Comparison of ENCODE assay signal across 12 mouse cellular contexts in genomic region chr17:25472044-25472443, GRCm38 (mm10). TPM values are rescaled to one million over a fixed set of nuclear protein-coding genes. Genes with fewer than 3 reads are reported as not detected.
DNase-seq lines count a peak whose midpoint lies in the region; ATAC-seq and TF ChIP-seq lines count a peak whose summit lies in the region.
"Had no signal": no experiment of that assay in that cellular context is flagged by ENCODE, and none has a peak within 500 bp of the region (broad histone marks: within the 10 kb centered on the region; RNA-seq: fewer than 3 reads in every experiment).

No protein-coding gene starts in this region.

- peak overlapping the region; percentile 32 for H3K4me2 ChIP-seq in liver, embryonic 12.5 days

- no peaks in the 10 kb centered on the region for H3K27me3 ChIP-seq in ES-Bruce4 (ENCODE audit: control insufficient read depth, insufficient read depth, low read length, poor library complexity, severe bottlenecking)
- H3K27me3 ChIP-seq in liver, embryonic 12.5 days (replicated peaks), result peaks cover 68% of the 10 kb centered on the region
- H3K27me3 ChIP-seq in thymus, adult 2 months (ENCODE audit: control insufficient read depth, insufficient read depth, low read length), result no peaks in the 10 kb centered on the region; the same call in 1 of the 2 replicates

- no peak for DNase-seq in layer of hippocampus, adult 2 months (ENCODE audit: low spot score in 2 of 2)
- no peak for DNase-seq in layer of hippocampus, adult 8-10 months (ENCODE audit: low spot score in 2 of 2)
- DNase-seq in ES-E14 (ENCODE audit: low read depth, low spot score), result no peak
- DNase-seq in thymus, adult 2 months, result no peak
- DNase-seq in frontal cortex, postnatal 25 days (ENCODE audit: low spot score in 2 of 2), result no peak
- DNase-seq: adrenal gland, postnatal 25 days; thymus, postnatal 14 days had no signal

- no peaks in the 10 kb centered on the region for H3K4me1 ChIP-seq in ES-Bruce4 (ENCODE audit: control insufficient read depth, insufficient read depth, low read length)
- H3K4me1 ChIP-seq in ES-E14 (ENCODE audit: control insufficient read depth in 2 of 2, insufficient read depth in 2 of 2, low read length in 2 of 2, poor library complexity in 1 of 2), result peaks cover 0 to 2% of the 10 kb centered on the region in 2 experiments; a peak in 1 of 4 replicates
- peaks cover 11% of the 10 kb centered on the region; the same call in 1 of the 2 replicates for H3K4me1 ChIP-seq in liver, embryonic 12.5 days
- peaks cover 8% of the 10 kb centered on the region for H3K4me1 ChIP-seq in thymus, adult 2 months (replicated peaks; ENCODE audit: control insufficient read depth, insufficient read depth, low read length)

- H3K36me3 ChIP-seq in ES-Bruce4 (ENCODE audit: control insufficient read depth, insufficient read depth, low read length, poor library complexity, severe bottlenecking), result no peaks in the 10 kb centered on the region
- H3K36me3 ChIP-seq in ES-E14 (ENCODE audit: control insufficient read depth, insufficient read depth, low read length, poor library complexity, severe bottlenecking), result no peaks in the 10 kb centered on the region
- H3K36me3 ChIP-seq in liver, embryonic 12.5 days, result no peaks in the 10 kb centered on the region
- no peaks in the 10 kb centered on the region for H3K36me3 ChIP-seq in thymus, adult 2 months (ENCODE audit: control insufficient read depth, insufficient read depth, low read length)

- no peak for ATAC-seq in liver, embryonic 12.5 days

- H3K9me3 ChIP-seq in ES-Bruce4 (replicated peaks; ENCODE audit: control insufficient read depth, insufficient read depth, low read length, poor library complexity, severe bottlenecking) (no peaks in the 10 kb centered on the region), ES-E14 (ENCODE audit: control insufficient read depth, insufficient read depth, low read depth, low read length) (no peaks in the 10 kb centered on the region)
- H3K9me3 ChIP-seq in liver, embryonic 12.5 days (replicated peaks), result no peaks in the 10 kb centered on the region

- H3K9ac ChIP-seq in ES-Bruce4 (ENCODE audit: low read depth, poor library complexity, severe bottlenecking) (no peak overlapping the region), ES-E14 (ENCODE audit: insufficient read depth, low read depth, low read length, poor library complexity, severe bottlenecking) (no peak overlapping the region)
- H3K9ac ChIP-seq in liver, embryonic 12.5 days, result no peak overlapping the region

- WGBS in liver, embryonic 12.5 days (ENCODE audit: insufficient replicate concordance), result 33% methylated on average over 14 of the region's 14 CpGs
- 61% methylated on average over 14 of the region's 14 CpGs for WGBS in thymus, adult 2 months

- in situ Hi-C loops in ES-E14 (cut with MboI; ENCODE audit: low sequenced_read_pairs in 2 of 2, unreplicated experiment in 2 of 2), result loop anchor here (5.0 to 10.0 kb wide), 2 partner anchors 70 to 223 kb away; no protein-coding TSS in a partner anchor

- TF ChIP-seq POLR2A in ES-Bruce4 (IDR thresholded peaks at IDR 0.05; ENCODE audit: insufficient read depth, low read length), result no peak
- no peak for TF ChIP-seq POLR2A in thymus, adult 2 months (IDR thresholded peaks at IDR 0.05; ENCODE audit: control insufficient read depth, extremely low read depth, insufficient read depth, low read length, poor library complexity)

- H3K27ac ChIP-seq in layer of hippocampus, adult 2 months, result peak overlapping the region; percentile 32; the same call in 1 of the 2 replicates
- H3K27ac ChIP-seq in ES-Bruce4 (ENCODE audit: insufficient read depth, low read length) (no peak overlapping the region), ES-E14 (ENCODE audit: insufficient read depth, low read depth, low read length, poor library complexity, severe bottlenecking) (no peak overlapping the region)
- no peak overlapping the region for H3K27ac ChIP-seq in liver, embryonic 12.5 days
- H3K27ac ChIP-seq in thymus, adult 2 months (ENCODE audit: control insufficient read depth, insufficient read depth, low read length), result no peak overlapping the region

- TF ChIP-seq EP300 in ES-Bruce4 (IDR thresholded peaks at IDR 0.05; ENCODE audit: insufficient read depth, low read depth, low read length), result no peak

- TF ChIP-seq CTCF in layer of hippocampus, adult 2 months (conservative IDR thresholded peaks at IDR 0.05), result no peak
- TF ChIP-seq CTCF in ES-Bruce4 (IDR thresholded peaks at IDR 0.05; ENCODE audit: low read depth, low read length), result no peak
- no peak for TF ChIP-seq CTCF in thymus, adult 2 months (IDR thresholded peaks at IDR 0.05; ENCODE audit: borderline replicate concordance, control insufficient read depth, extremely low read depth, insufficient read depth, low read length, poor library complexity)

- H3K4me3 ChIP-seq in layer of hippocampus, adult 2 months, result no peak overlapping the region; the same call in 1 of the 2 replicates
- H3K4me3 ChIP-seq in ES-Bruce4 (ENCODE audit: low read depth, low read length), result peak overlapping the region; percentile 36
- peak overlapping the region; percentile 28 to 51; a peak in 3 of 4 replicates for H3K4me3 ChIP-seq in ES-E14 (ENCODE audit: insufficient read depth in 1 of 2, low read depth in 1 of 2, low read length in 2 of 2, poor library complexity in 1 of 2, severe bottlenecking in 1 of 2)
- H3K4me3 ChIP-seq in liver, embryonic 12.5 days, result no peak overlapping the region
- no peak overlapping the region for H3K4me3 ChIP-seq in thymus, adult 2 months (ENCODE audit: control insufficient read depth, insufficient read depth, low read length)

TF ChIP-seq in ES-E14, 5 proteins besides CTCF, POLR2A, EP300 and RAD21:
- TF ChIP-seq CHD2 (IDR thresholded peaks at IDR 0.05; ENCODE audit: low read depth, low read length) (no peak), HCFC1 (IDR thresholded peaks at IDR 0.05; ENCODE audit: borderline replicate concordance, insufficient read depth, low read length) (no peak), ZC3H11A (IDR thresholded peaks at IDR 0.05; ENCODE audit: borderline replicate concordance, low read depth, low read length) (no peak), MAFK (IDR thresholded peaks at IDR 0.05; ENCODE audit: insufficient read depth, low read depth, low read length) (no peak), ZNF384 (IDR thresholded peaks at IDR 0.05; ENCODE audit: low read depth, low read length) (no peak)

RNA-seq across cellular contexts. Expression of gene Tekt4, which starts 17.6 kb away (rescaled TPM):
- 1 to 10 TPM; 1.8 to 2.0 TPM for total RNA-seq in layer of hippocampus, adult 2 months (2021)
- total RNA-seq in layer of hippocampus, adult 8-10 months (2022), result 1 to 10 TPM in 3 of 4 experiments, under 1 TPM in 1; 0.96 to 1.8 (median 1.2) TPM
- not detected in 2 replicates for polyA plus RNA-seq in ES-Bruce4 (2011; ENCODE audit: insufficient read depth, insufficient read length, low read depth, missing spikeins)
- total RNA-seq in ES-E14 (2012; rRNA removed), result 0.16 TPM in 1 of 2 replicates, not detected in the other
- not detected in 2 replicates for polyA plus RNA-seq in liver, embryonic 12.5 days (2016; fragmentation: Nextera tagmentation; extraction: Ambion mirVana)
- 0.19 and 0.42 TPM in 2 replicates for polyA plus RNA-seq in thymus, adult 2 months (2012; rRNA removed)
- total RNA-seq: adrenal gland, postnatal 25 days; granulocyte monocyte progenitor cell, adult 5-6 weeks had no signal

RNA-seq across cellular contexts. Expression of gene Sstr5, which starts 25.0 kb away (rescaled TPM):
- total RNA-seq in layer of hippocampus, adult 2 months (2021), result under 1 TPM in 1 of 2 experiments, not detected in 1; 0.15 TPM
- under 1 TPM in 3 of 4 experiments, not detected in 1; 0.10 to 0.20 (median 0.18) TPM for total RNA-seq in layer of hippocampus, adult 8-10 months (2022)
- polyA plus RNA-seq in ES-Bruce4 (2011; ENCODE audit: insufficient read depth, insufficient read length, low read depth, missing spikeins), result not detected in 2 replicates
- total RNA-seq in ES-E14 (2012; rRNA removed), result 0.95 and 1.3 TPM in 2 replicates
- 0.10 TPM in 1 of 2 replicates, not detected in the other for polyA plus RNA-seq in liver, embryonic 12.5 days (2016; fragmentation: Nextera tagmentation; extraction: Ambion mirVana)
- not detected in 2 replicates for polyA plus RNA-seq in thymus, adult 2 months (2012; rRNA removed)
- total RNA-seq: granulocyte monocyte progenitor cell, adult 5-6 weeks had no signal
- polyA plus RNA-seq: forebrain, embryonic 11.5 days; neural tube, embryonic 11.5 days had no signal

RNA-seq across cellular contexts. Expression of gene Cacna1h, which starts 38.5 kb away (rescaled TPM):
- total RNA-seq in layer of hippocampus, adult 2 months (2021), result 100 to 1,000 TPM; 121 to 142 TPM
- total RNA-seq in layer of hippocampus, adult 8-10 months (2022), result 100 to 1,000 TPM in 2 of 4 experiments, 10 to 100 TPM in 2; 92.8 to 120 (median 105) TPM
- polyA plus RNA-seq in ES-Bruce4 (2011; ENCODE audit: insufficient read depth, insufficient read length, low read depth, missing spikeins), result 4.4 and 5.6 TPM in 2 replicates
- total RNA-seq in ES-E14 (2012; rRNA removed), result 2.1 and 5.3 TPM in 2 replicates
- polyA plus RNA-seq in liver, embryonic 12.5 days (2016; fragmentation: Nextera tagmentation; extraction: Ambion mirVana), result 1.2 and 1.6 TPM in 2 replicates
- 1.5 and 4.3 TPM in 2 replicates for polyA plus RNA-seq in thymus, adult 2 months (2012; rRNA removed)
- total RNA-seq: granulocyte monocyte progenitor cell, adult 5-6 weeks had no signal

Comparison
In these comparisons a context has a peak if more than half of its experiments do, and no peak if none do; other contexts are left out.
1. H3K4me3 ChIP-seq: peak in ES-Bruce4 (single experiment) and ES-E14 (2 of 2); none in layer of hippocampus, adult 2 months (single experiment), liver, embryonic 12.5 days (single experiment) and thymus, adult 2 months (single experiment).
2. RNA of gene Cacna1h, which starts 38.5 kb away (total RNA-seq): 121 to 142 TPM in layer of hippocampus, adult 2 months and 92.8 to 120 TPM in layer of hippocampus, adult 8-10 months; 2.1 to 5.3 TPM in ES-E14; every median in the first group is over 10 times any median in the second.